Comparison of ENCODE assay signal across 9 mouse cellular contexts in genomic region chr3:152166099-152166423, GRCm38 (mm10). TPM values are rescaled to one million over a fixed set of nuclear protein-coding genes. Genes with fewer than 3 reads are reported as not detected.
A peak's percentile ranks its signal among the peaks of the same experiment; 100 is the strongest.
DNase-seq lines count a peak whose midpoint lies in the region; ATAC-seq and TF ChIP-seq lines count a peak whose summit lies in the region.
"Had no signal": no experiment of that assay in that cellular context is flagged by ENCODE, and none has a peak within 500 bp of the region (broad histone marks: within the 10 kb centered on the region; RNA-seq: fewer than 3 reads in every experiment).

Gipc2 (minus strand) TSS chr3:152166230.

- peak within 1 kb of the TSS; percentile 66 for H3K4me3 ChIP-seq in heart, postnatal 0 days (ENCODE audit: low read depth, low read length)
- peak within 1 kb of the TSS; percentile 55 for H3K4me3 ChIP-seq in bone marrow macrophage, adult 2 months (ENCODE audit: insufficient read depth, low read length)

- 21% methylated on average over 10 of the region's 10 CpGs for WGBS in heart, postnatal 0 days

- peak within 1 kb of the TSS; percentile 69 for H3K27ac ChIP-seq in heart, postnatal 0 days (ENCODE audit: low read depth)
- H3K27ac ChIP-seq in bone marrow macrophage, adult 2 months (ENCODE audit: insufficient read depth, low read depth, low read length), result no peak within 1 kb of the TSS

- no peak for DNase-seq in heart, postnatal 0 days (ENCODE audit: low spot score)
- no peak for DNase-seq in heart, adult 8-10 months (ENCODE audit: low spot score)
- no peak for DNase-seq in adrenal gland, adult 18-20 months (ENCODE audit: low spot score in 2 of 2)
- DNase-seq in natural killer cell, adult 2 months (ENCODE audit: low spot score in 2 of 2), result no peak
- DNase-seq in right cerebral cortex, postnatal 14 days, result no peak
- DNase-seq: layer of hippocampus, adult 9-11 months had no signal

- TF ChIP-seq POLR2A in bone marrow macrophage, adult 2 months (IDR thresholded peaks at IDR 0.05; ENCODE audit: borderline replicate concordance, low read depth, low read length), result no peak

- no peaks in the 10 kb centered on the region for H3K9me3 ChIP-seq in heart, postnatal 0 days (replicated peaks; ENCODE audit: control insufficient read depth, low read length)

- TF ChIP-seq EP300 in heart, postnatal 0 days (IDR thresholded peaks at IDR 0.05; ENCODE audit: low read depth), result no peak

- peak within 1 kb of the TSS; percentile 73 for H3K9ac ChIP-seq in heart, postnatal 0 days (replicated peaks; ENCODE audit: low read depth, low read length)

- no peak for ATAC-seq in heart, postnatal 0 days (ENCODE audit: insufficient read depth, low read depth)
- ATAC-seq in hematopoietic stem cell, adult 5-6 weeks (replicated peaks in 1 of 2; ENCODE audit: insufficient read depth in 1 of 2, low FRiP score in 2 of 2, low TSS enrichment in 1 of 2, low read depth in 1 of 2, poor library complexity in 2 of 2, severe bottlenecking in 2 of 2), result peak; percentile 7 to 40; a peak in 2 of 4 replicates
- ATAC-seq in megakaryocyte progenitor cell, adult 5-6 weeks (replicated peaks; ENCODE audit: poor library complexity), result 0 out of 2 replicates have a peak, but pooled peaks have one; percentile 21

- H3K4me1 ChIP-seq in heart, postnatal 0 days (ENCODE audit: control insufficient read depth, insufficient read depth), result peaks cover 14% of the 10 kb centered on the region
- no peaks in the 10 kb centered on the region; the same call in 1 of the 2 replicates for H3K4me1 ChIP-seq in bone marrow macrophage, adult 2 months (ENCODE audit: control insufficient read depth, insufficient read depth, low read length)

- no peak for TF ChIP-seq CTCF in heart, postnatal 0 days (IDR thresholded peaks at IDR 0.05; ENCODE audit: low read depth)
- TF ChIP-seq CTCF in bone marrow macrophage, adult 2 months (IDR thresholded peaks at IDR 0.05; ENCODE audit: low read depth, low read length), result no peak

- no peaks in the 10 kb centered on the region for H3K36me3 ChIP-seq in heart, postnatal 0 days (replicated peaks; ENCODE audit: control insufficient read depth, insufficient read depth, low read length)

- no peaks in the 10 kb centered on the region for H3K27me3 ChIP-seq in heart, postnatal 0 days (ENCODE audit: control insufficient read depth, insufficient read depth, low read length)

- peak within 1 kb of the TSS; percentile 91 for H3K4me2 ChIP-seq in heart, postnatal 0 days (ENCODE audit: low read depth, low read length)

RNA-seq across cellular contexts. Expression of gene Gipc2, which starts in this region (rescaled TPM):
- not detected in 2 replicates for total RNA-seq in heart, postnatal 0 days (2014; rRNA removed; ENCODE audit: low replicate concordance)
- polyA plus RNA-seq in heart, postnatal 0 days (2015; fragmentation: Nextera tagmentation; extraction: Ambion mirVana), result 3.3 and 3.6 TPM in 2 replicates
- total RNA-seq in heart, adult 8-10 months (2022), result 1 to 10 TPM; 3.0 to 4.8 (median 3.4) TPM
- 1.2 TPM in 1 of 2 replicates, not detected in the other for polyA plus RNA-seq in bone marrow macrophage, adult 2 months (2012; ENCODE audit: insufficient read depth, insufficient read length, missing spikeins)
- total RNA-seq in hematopoietic stem cell, adult 5-6 weeks (2017), result not detected in 2 replicates
- total RNA-seq in megakaryocyte progenitor cell, adult 5-6 weeks (2015), result 0.22 TPM in 1 of 2 replicates, not detected in the other
- total RNA-seq in megakaryocyte progenitor cell, adult 5-6 weeks (2017), result not detected in 2 replicates
- under 1 TPM in 1 of 2 experiments, not detected in 1; 0.30 TPM for total RNA-seq in adrenal gland, adult 18-20 months (2021)

Comparison
In these comparisons a context has a peak if more than half of its experiments do, and no peak if none do; other contexts are left out.
1. Peak in ATAC-seq in hematopoietic stem cell, adult 5-6 weeks; RNA of the gene not detected or under 1 TPM.
2. Peak in ATAC-seq in megakaryocyte progenitor cell, adult 5-6 weeks; RNA of the gene not detected or under 1 TPM.